Mouse (Mus musculus): ENCODE data around the gene Car5b.

The Car5b gene

DNA sequence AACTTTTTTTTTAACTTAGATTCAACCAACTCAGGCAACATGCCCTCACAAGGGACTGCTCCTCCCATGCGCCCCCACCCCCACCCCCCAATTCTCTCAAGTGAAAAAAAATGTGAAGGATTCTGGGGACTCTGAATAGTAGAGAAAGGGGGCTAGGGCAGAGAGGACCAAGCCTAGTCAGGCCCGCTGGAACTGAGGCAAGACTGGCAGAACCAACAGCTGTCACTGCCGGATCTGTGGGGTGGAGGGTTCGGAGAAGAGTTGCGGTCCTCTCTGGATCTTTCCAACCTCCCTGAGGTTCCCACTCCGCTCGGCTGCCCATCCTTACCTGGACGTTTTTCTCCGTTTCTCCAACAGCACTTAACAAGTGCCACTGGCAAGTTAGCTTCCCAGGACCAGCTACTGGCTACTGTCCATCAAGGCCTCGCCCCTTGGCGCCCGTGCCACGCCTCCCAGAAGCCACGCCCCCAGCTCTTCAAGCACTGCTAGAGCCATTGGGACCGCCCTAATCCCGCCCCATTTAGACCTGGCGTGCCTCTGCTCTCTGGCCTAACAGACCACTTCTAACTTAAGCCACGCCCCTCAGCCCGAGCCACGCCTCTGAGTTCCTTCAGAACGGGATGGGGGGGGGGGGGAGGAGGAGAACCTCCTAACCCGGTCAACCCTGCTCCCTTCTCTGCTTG, at the start of gene Car5b:
Gene Car5b (minus strand): TSS at position 391 of the 683 bp plus-strand sequence.
- DNase-seq (ENCODE audit: low spot score): peak; percentile 83

DNA sequence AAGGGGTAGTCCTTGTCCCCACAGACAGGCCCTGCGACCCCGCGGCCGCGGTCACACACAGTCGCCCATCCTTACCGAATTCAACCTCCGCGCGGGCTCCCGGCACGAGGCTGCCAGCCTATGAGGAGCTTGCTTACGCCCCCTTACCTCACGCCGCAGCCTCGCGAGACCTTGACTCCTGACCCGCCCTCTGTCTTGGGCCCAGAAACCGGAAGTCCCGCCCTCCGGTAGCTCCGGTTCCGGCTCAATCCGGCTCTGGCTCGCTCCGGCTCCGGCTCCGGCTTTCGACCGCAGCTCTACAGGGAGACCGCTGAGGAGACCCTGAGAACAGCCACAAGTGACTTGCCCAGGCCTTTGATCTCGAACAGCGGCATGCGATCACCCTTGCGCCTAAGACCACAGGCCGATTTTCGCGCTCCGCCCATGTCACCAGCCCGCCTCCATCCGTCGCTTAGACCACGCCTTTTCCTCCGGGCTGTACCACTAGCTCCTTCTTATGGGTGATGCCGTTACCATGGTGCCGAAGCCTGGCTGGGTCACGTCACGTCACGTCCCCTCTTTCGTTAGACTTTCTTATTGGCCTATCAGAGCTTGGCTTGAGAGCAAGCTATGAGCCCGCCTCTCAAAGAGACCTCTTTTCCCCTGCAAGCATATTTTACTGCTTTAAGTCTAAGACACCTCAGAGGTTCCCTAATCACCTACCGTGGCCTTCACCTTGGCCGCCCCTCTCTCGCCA, 48.4 kb upstream of the Car5b start, which contains the start of gene Siah1b:
Gene Siah1b (minus strand): TSS at position 454 of the 736 bp plus-strand sequence.
- peak; percentile 89 for DNase-seq (ENCODE audit: low spot score)

DNA sequence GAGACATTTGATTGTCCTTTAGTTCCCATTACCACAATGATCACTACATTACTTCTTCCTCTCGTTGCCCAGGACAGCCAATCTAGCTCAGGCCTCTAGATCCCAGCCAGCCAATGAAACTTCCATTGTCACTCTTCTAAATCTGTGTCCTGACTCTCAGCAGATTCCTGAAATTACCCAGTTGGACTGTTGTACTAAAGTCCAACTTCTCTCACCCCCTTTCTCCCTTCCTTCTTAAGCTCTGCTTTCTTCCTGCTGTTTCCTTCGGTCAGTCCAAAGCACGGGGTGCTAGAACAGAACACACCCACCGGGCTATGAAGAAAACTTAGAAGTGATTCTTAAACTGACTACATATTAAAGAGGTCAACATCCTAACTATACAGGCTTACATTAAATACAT, 41.2 kb upstream of the Car5b start:
- no peak for DNase-seq (ENCODE audit: low spot score)

GRCm38 (mm10) chrX:164066185-164066584, 38.4 kb upstream of the Car5b start:
- peak; percentile 84 for DNase-seq (ENCODE audit: low spot score)

GRCm38 (mm10) chrX:164059070-164059469, 31.3 kb upstream of the Car5b start:
- no peak for DNase-seq (ENCODE audit: low spot score)

DNA sequence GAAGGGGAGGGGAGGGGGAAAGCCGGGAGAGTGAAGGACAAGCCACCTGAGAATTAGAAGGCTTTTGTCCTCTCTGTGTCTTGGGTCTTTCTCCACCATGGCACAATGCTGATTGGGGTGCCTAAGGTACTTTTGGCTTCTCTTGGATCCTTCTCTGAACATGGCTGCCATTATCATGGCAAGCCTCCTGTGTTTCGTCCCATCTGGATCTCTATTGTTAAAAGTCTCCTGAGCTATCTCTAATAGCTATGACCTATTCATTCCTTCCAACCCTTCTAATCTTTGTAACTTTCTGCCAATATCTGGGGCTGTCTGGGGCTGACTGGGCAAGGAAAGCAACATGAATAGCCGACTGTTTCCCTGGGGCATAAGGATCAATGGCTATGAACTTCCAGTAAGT, 30.7 kb upstream of the Car5b start:
- no peak for DNase-seq (ENCODE audit: low spot score)

DNA sequence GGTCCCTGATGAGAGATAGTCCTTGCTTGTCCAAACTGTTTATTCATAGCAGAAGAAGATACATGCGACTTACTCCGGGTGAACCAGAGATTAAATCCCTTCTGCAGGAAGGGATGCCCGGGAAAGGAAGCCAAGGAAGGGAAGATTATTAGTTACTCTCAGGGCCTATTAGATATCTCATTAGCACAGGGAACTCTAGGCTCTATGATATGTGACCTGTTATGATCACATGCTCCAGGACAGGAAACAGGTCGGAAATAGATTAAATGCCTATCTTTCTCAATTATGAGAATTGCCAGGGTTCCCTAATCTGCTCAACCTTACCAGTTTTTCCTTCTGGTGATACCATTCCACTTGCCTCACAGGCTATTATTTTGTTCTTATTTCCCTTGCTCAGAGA, 27.9 kb upstream of the Car5b start:
- DNase-seq (ENCODE audit: low spot score): no peak

DNA sequence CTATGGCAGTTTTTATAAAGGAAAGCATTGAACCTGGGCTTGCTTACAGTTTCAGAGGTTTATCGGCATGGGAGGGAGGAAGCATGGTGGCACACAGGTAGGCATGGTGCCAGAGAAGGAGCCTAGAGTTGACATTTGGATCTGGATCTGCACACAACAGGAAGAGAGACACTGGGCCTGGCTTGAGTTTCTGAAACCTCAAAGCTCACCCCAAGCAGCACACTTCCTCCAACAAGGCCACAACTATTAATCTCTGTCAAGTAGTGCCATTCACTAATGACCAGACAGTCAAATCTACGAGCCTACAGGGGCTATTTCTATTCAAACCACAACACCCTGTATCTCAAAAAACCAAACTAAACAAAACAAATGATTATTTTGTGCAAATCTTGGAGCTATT, 18.9 kb upstream of the Car5b start:
- no peak for DNase-seq (ENCODE audit: low spot score)

DNA sequence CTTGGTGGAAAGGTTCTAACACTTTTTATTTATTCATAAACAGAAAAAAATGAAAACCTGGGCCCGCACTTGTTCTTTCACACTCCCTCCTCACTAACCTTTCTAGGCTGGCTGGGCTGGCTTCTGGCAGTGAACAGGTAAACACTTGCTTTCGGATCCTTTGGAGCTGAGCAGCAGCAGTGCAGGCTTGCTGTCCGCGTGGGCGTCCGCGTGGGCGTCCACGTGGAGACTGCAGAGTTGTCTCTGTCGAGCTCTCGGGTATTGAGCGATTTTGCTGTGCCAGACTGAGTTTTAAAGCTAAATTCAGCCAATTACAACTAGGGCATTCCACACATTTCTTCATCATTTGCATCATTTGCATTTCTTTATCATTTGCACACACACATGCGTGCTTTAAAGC, 14.3 kb upstream of the Car5b start:
- no peak for DNase-seq (ENCODE audit: low spot score)

- peak; percentile 60 for DNase-seq (ENCODE audit: low spot score)
Measured at GRCm38 (mm10) chrX:164038882-164039281, 11.1 kb upstream of the Car5b start.

DNA sequence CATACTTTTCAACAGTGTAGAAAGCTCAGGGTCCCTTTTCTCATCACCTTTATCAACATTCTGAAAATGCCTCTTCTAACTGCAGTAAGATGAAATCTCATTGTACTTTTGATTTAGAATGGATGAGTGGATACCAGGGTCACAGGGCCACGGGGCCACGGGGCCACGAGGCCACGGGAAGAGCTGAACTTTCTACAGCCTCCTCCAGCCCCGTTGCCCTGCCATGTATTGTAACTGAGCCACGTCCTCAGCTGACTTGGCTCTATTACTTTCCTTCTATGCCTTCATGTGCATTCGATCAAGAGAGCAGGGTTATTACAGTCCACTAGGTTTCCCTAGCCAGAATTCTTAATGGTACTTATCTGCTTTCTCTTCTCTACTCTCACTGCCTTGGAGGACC, 8.1 kb upstream of the Car5b start:
- DNase-seq (ENCODE audit: low spot score): no peak

- DNase-seq (ENCODE audit: low spot score): no peak
Measured at GRCm38 (mm10) chrX:164035401-164035800, 7.6 kb upstream of the Car5b start.

DNA sequence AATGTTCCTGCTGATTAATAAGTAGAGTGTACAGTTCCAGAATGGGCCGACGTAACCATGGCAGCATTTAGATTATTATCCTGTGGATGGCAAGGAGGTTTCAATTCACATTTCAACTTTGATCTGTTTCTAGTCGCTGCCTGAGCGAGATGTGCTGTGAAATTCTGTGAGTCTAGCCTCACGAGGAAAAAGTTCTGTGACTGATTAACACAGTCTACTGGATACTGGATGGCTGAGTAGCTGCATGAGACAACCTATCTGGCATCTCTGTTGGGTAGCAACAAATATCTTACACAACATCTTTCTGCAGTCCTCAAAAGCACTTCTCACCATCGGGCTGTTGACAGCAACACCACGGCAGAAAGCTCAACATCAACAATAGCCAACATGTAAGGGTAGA, 4.7 kb upstream of the Car5b start:
- no peak for DNase-seq (ENCODE audit: low spot score)

DNA sequence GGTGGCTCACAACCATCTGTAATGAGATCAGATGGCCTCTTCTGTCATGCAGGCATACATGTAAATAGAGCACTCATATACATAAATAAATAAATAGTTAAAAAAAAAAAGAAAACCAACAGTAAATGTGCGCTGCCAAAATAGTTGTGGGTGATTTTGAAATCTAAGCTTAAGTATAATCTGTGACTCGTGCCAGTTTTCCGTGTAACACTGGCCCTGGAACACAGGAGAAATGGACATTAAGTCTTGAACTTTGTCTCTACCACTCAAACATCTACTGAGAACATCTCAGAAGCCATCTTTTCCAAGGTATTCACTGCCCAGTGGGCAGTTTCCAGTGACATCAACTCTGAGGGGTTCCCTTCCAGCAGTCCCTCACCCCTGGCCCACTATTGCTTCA, 12.2 kb downstream of the Car5b start:
- DNase-seq (ENCODE audit: low spot score): no peak

DNA sequence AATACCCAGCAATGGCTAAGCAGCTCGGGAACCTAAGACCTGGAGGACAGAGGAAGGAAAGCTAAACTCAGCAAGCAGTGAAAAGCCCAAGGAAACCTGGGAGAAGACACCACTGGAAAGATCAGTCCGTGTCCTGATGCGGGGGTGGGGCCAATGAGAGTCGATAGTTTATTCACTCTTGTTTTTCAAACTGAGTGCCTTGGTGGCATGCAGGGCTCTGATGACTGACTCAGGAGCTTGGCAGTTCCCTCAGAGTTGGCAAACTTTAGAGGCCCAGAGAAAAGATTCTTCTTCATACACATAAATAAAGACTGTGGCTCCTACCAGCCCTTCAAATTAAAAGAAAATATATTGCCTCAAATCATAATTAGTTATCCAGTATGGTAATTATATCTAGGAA, 12.8 kb downstream of the Car5b start:
- DNase-seq (ENCODE audit: low spot score): no peak

- DNase-seq (ENCODE audit: low spot score): no peak
Measured at GRCm38 (mm10) chrX:164013318-164013717, 14.5 kb downstream of the Car5b start.

- peak; percentile 71 for DNase-seq (ENCODE audit: low spot score)
Measured at GRCm38 (mm10) chrX:164004809-164005208, 23.0 kb downstream of the Car5b start.

DNA sequence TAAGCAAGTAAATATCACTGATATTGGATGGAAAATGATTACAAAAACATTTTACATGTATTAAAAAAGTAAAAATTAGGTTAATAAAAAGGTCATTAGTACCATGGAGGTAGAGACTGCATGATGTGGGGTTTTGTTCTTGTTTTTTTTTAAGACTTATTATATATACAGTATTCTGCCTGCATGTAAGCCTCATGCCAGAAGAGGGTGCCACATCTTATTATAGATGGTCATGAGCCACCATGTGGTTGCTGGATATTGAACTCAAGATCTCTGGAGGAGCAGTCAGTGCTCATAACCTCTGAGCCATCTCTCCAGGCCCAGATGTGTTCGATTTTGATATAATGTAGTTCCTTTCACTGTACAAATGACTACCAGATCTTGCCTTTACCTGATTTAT, 27.9 kb downstream of the Car5b start:
- DNase-seq (ENCODE audit: low spot score): no peak

- DNase-seq (ENCODE audit: low spot score): no peak
Measured at GRCm38 (mm10) chrX:163996754-163997153, 31.0 kb downstream of the Car5b start.

DNA sequence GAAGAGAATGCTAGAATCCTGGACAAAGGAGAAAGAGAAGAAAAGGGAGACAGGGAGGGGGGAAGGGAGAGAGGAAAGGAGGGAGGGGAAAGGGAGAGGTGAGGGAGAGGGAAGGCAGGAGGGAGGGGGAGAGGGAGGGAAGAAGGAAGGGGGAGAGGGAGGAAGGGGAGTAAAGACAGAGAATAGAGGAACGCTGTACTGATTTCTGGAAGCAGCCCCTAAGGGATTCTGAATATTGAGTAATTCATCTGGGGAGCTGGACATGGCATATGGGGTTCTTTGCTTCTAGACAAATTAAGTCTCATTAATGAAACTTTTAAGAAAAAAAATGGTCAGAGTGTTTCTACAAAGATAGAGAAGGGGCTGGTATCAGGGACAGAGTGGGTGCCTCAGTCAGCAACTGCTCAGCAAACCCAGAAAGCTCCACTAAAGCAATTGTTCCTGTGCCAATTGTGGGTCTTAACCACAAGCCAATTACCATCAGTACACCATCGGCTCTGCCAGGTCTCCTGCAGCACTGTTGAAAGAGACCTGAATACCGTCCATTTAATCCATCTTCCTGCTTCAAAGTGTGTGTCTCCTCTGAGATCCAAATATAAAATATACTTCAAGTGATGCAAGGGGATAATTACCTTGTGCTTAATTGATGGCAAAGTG, 40.0 kb downstream of the Car5b start:
- DNase-seq (ENCODE audit: low spot score): no peak

DNA sequence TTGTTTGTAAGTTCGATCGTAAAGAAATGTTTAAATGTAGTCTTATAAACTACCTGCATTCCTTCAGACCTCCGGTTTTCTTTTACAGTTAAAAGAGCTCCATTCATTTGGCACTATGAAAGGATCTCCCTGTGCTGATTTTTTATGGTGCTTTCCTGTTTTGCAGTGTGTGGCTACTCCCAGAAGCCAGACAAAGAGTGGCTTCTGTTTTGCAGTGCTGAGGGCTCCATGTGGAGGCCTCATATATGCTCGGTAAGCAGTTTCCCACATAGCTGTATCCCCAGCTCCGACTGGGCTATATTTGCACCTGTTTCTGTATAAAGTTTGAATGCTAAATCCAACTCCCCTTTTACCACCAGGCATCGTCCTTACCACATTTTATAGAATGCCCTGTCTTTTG, 45.7 kb downstream of the Car5b start:
- DNase-seq (ENCODE audit: low spot score): no peak

DNA sequence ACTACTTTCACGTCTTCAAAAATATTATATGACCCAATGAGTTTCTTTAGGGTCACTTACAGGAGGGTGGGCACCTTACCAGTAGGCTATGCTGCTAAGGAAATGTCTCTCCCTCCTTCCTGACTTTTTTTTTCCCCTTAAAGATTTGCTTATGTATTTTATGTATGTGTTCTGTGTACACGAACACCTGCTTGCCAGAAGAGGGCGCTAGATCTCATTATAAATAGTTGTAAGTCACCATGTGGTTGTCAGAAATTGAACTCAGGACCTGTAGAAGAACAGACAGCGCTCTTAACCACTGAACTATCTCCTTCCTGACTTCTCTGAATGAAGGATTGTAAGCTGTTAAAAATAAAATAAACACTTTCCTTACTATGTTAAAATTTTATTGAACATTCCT, 46.3 kb downstream of the Car5b start:
- DNase-seq (ENCODE audit: low spot score): no peak

DNA sequence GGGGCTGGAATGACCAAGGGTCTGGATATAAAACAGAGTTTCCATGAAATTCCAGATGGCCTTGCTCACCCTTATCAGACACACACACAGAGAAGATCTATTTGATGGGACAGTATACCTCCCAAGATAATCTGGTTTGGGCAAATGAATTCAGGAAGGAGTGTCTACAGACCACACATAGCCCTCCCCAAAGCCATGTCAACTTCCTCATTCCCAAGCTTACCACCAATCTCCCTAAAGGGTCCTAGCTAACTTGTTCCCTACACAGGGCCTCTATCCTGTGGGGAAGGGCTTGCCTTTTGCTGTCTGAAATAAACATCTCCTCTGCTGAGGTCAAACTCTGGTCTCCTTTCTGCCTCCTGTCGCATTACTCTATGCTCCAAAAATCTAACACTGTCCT, 46.7 kb downstream of the Car5b start:
- DNase-seq (ENCODE audit: low spot score): no peak

Data from retina, embryonic 14.5 days (tissue).